8 mouse cellular contexts compared by ENCODE assay signal in genomic region chr2:106193889-106194347, GRCm38 (mm10).
A peak's percentile ranks its signal among the peaks of the same experiment; 100 is the strongest.
DNase-seq lines count a peak whose midpoint lies in the region; ATAC-seq and TF ChIP-seq lines count a peak whose summit lies in the region.

No protein-coding gene starts in this region.

- peak overlapping the region; percentile 56 for H3K4me2 ChIP-seq in kidney, postnatal 0 days (ENCODE audit: low read length)
- peak overlapping the region; percentile 48 for H3K4me2 ChIP-seq in intestine, postnatal 0 days (replicated peaks; ENCODE audit: low read depth)

- H3K9ac ChIP-seq in kidney, postnatal 0 days (ENCODE audit: low read depth, low read length) = no peak overlapping the region
- H3K9ac ChIP-seq in intestine, postnatal 0 days (ENCODE audit: low read depth, low read length) = 0 out of 2 replicates have a peak overlapping the region, but pooled peaks have one; percentile 11

- no peaks in the 10 kb centered on the region for H3K36me3 ChIP-seq in kidney, postnatal 0 days (ENCODE audit: insufficient read depth, low read length)
- H3K36me3 ChIP-seq in embryonic facial prominence, embryonic 10.5 days (replicated peaks) = no peaks in the 10 kb centered on the region
- H3K36me3 ChIP-seq in intestine, postnatal 0 days (ENCODE audit: control insufficient read depth, insufficient read depth) = no peaks in the 10 kb centered on the region

- H3K27me3 ChIP-seq in kidney, postnatal 0 days (ENCODE audit: insufficient read depth, low read length) = 0 out of 2 replicates have a peak, but pooled peaks cover 2% of the 10 kb centered on the region
- H3K27me3 ChIP-seq in embryonic facial prominence, embryonic 10.5 days (replicated peaks; ENCODE audit: low read depth, poor library complexity, severe bottlenecking) = peaks cover 50% of the 10 kb centered on the region
- H3K27me3 ChIP-seq in intestine, postnatal 0 days (replicated peaks; ENCODE audit: control insufficient read depth, insufficient read depth, low read length) = 0 out of 2 replicates have a peak, but pooled peaks cover 3% of the 10 kb centered on the region

- H3K27ac ChIP-seq in kidney, postnatal 0 days = no peak overlapping the region
- peak overlapping the region; percentile 55 for H3K27ac ChIP-seq in embryonic facial prominence, embryonic 10.5 days (replicated peaks)
- no peak overlapping the region for H3K27ac ChIP-seq in intestine, postnatal 0 days (ENCODE audit: low read depth, low read length)

- DNase-seq in kidney, postnatal 0 days (ENCODE audit: low spot score) = peak; percentile 8
- DNase-seq in kidney, adult 9 months = no peak
- peak; percentile 29 for DNase-seq in embryonic facial prominence, embryonic 10.5 days (ENCODE audit: low spot score)
- peak; percentile 68 for DNase-seq in retina, embryonic 14.5 days (ENCODE audit: low spot score)
- DNase-seq in urinary bladder, postnatal 10 days (ENCODE audit: low spot score) = no peak
- no peak for DNase-seq in c-Kit-positive CD71-positive TER-119-positive erythroid progenitor cells, embryonic 14.5 days (ENCODE audit: low spot score)
- DNase-seq in adrenal gland, adult 8-10 months = no peak

- WGBS in kidney, postnatal 0 days = 3% methylated on average over 9 of the region's 9 CpGs
- 2% methylated on average over 9 of the region's 9 CpGs for WGBS in embryonic facial prominence, embryonic 10.5 days
- 2% methylated on average over 9 of the region's 9 CpGs for WGBS in intestine, postnatal 0 days

- H3K4me1 ChIP-seq in kidney, postnatal 0 days (replicated peaks; ENCODE audit: insufficient read depth, low read length) = 0 out of 2 replicates have a peak, but pooled peaks cover 4% of the 10 kb centered on the region
- H3K4me1 ChIP-seq in embryonic facial prominence, embryonic 10.5 days = peaks cover 18% of the 10 kb centered on the region
- H3K4me1 ChIP-seq in intestine, postnatal 0 days (replicated peaks; ENCODE audit: control insufficient read depth, insufficient read depth, low read length) = no peaks in the 10 kb centered on the region

- ATAC-seq in kidney, postnatal 0 days (replicated peaks; ENCODE audit: low FRiP score, low read depth) = no peak
- ATAC-seq in intestine, postnatal 0 days = no peak

- TF ChIP-seq CTCF in kidney, postnatal 0 days (IDR thresholded peaks at IDR 0.05; ENCODE audit: low read depth) = no peak
- TF ChIP-seq CTCF in intestine, postnatal 0 days (IDR thresholded peaks at IDR 0.05; ENCODE audit: low read depth) = no peak

- 0 out of 2 replicates have a peak overlapping the region, but pooled peaks have one; percentile 13 for H3K4me3 ChIP-seq in kidney, postnatal 0 days (replicated peaks; ENCODE audit: low read depth, low read length)
- H3K4me3 ChIP-seq in embryonic facial prominence, embryonic 10.5 days = peak overlapping the region; percentile 56
- H3K4me3 ChIP-seq in intestine, postnatal 0 days (ENCODE audit: low read depth, low read length) = no peak overlapping the region

- no peaks in the 10 kb centered on the region for H3K9me3 ChIP-seq in kidney, postnatal 0 days (replicated peaks; ENCODE audit: low read length)
- no peaks in the 10 kb centered on the region for H3K9me3 ChIP-seq in embryonic facial prominence, embryonic 10.5 days
- H3K9me3 ChIP-seq in intestine, postnatal 0 days (ENCODE audit: control insufficient read depth) = no peaks in the 10 kb centered on the region

Comparison
In these comparisons a context has a peak if more than half of its experiments do, and no peak if none do; other contexts are left out.
1. DNase-seq: peak in kidney, postnatal 0 days (single experiment), embryonic facial prominence, embryonic 10.5 days (single experiment) and retina, embryonic 14.5 days (single experiment); none in kidney, adult 9 months (single experiment), urinary bladder, postnatal 10 days (single experiment), c-Kit-positive CD71-positive TER-119-positive erythroid progenitor cells, embryonic 14.5 days (single experiment) and adrenal gland, adult 8-10 months (single experiment).